14 mouse cellular contexts compared by ENCODE assay signal in genomic region chr2:137608506-137608905, GRCm38 (mm10).
DNase-seq lines count a peak whose midpoint lies in the region; TF ChIP-seq lines count a peak whose summit lies in the region.
"Had no signal": no experiment of that assay in that cellular context is flagged by ENCODE, and none has a peak within 500 bp of the region (broad histone marks: within the 10 kb centered on the region; RNA-seq: fewer than 3 reads in every experiment).

No protein-coding gene starts in this region.

- H3K4me1 ChIP-seq in kidney, adult 2 months (ENCODE audit: control insufficient read depth, insufficient read depth, low read length): no peaks in the 10 kb centered on the region
- H3K4me1 ChIP-seq: limb, embryonic 15.5 days had no signal

- TF ChIP-seq CTCF in gastrocnemius, adult 2 months (IDR thresholded peaks at IDR 0.05): no peak
- TF ChIP-seq CTCF in kidney, adult 2 months (conservative IDR thresholded peaks at IDR 0.05; ENCODE audit: insufficient read depth, insufficient read length, low read depth, low read length): no peak

- intact Hi-C loops in gastrocnemius, adult 2 months (cut with DNase I): no loop called here
- intact Hi-C loops in left cerebral cortex, postnatal 14 days (cut with DNase I): no loop called here

- WGBS in kidney, adult 2 months: 24% methylated on average over 6 of the region's 6 CpGs

- no peak for DNase-seq in gastrocnemius, adult 2 months
- no peak for DNase-seq in gastrocnemius, adult 8-10 months (ENCODE audit: low spot score in 2 of 2)
- DNase-seq in kidney, adult 2 months: peak; percentile 4
- no peak for DNase-seq in kidney, postnatal 10 days
- peak; percentile 2 for DNase-seq in retina, adult 2 months (ENCODE audit: low read depth, low spot score)
- DNase-seq in retina, embryonic 14.5 days (ENCODE audit: low spot score): no peak
- no peak for DNase-seq in cerebellum, adult 9-11 months
- no peak for DNase-seq in left cerebral cortex, postnatal 14 days (ENCODE audit: low spot score in 2 of 2)
- DNase-seq: adrenal gland, postnatal 10 days; cerebellum, postnatal 14 days; liver, postnatal 0 days; thymus, postnatal 14 days had no signal

- H3K36me3 ChIP-seq in kidney, adult 2 months (ENCODE audit: control insufficient read depth, insufficient read depth, low read length): no peaks in the 10 kb centered on the region
- H3K36me3 ChIP-seq: limb, embryonic 15.5 days had no signal

- no peaks in the 10 kb centered on the region for H3K27me3 ChIP-seq in kidney, adult 2 months (replicated peaks; ENCODE audit: control insufficient read depth, insufficient read depth, low read length)
- H3K27me3 ChIP-seq: limb, embryonic 15.5 days had no signal

- TF ChIP-seq POLR2A in kidney, adult 2 months (IDR thresholded peaks at IDR 0.05; ENCODE audit: low read depth, low read length): no peak

- no peak overlapping the region for H3K4me3 ChIP-seq in gastrocnemius, adult 2 months
- no peak overlapping the region for H3K4me3 ChIP-seq in kidney, adult 2 months (ENCODE audit: insufficient read depth, low read depth, low read length)
- H3K4me3 ChIP-seq: limb, embryonic 15.5 days had no signal

- H3K27ac ChIP-seq in gastrocnemius, adult 2 months: 0 out of 2 replicates have a peak overlapping the region, but pooled peaks have one; percentile 4
- H3K27ac ChIP-seq in kidney, adult 2 months (ENCODE audit: insufficient read depth, low read depth, low read length): no peak overlapping the region
- H3K27ac ChIP-seq: hindbrain, embryonic 14.5 days; limb, embryonic 15.5 days had no signal

Comparison
In these comparisons a context has a peak if more than half of its experiments do, and no peak if none do; other contexts are left out.
1. DNase-seq: peak in kidney, adult 2 months (single experiment) and retina, adult 2 months (single experiment); none in gastrocnemius, adult 2 months (single experiment), gastrocnemius, adult 8-10 months (0 of 2), kidney, postnatal 10 days (single experiment), retina, embryonic 14.5 days (single experiment), cerebellum, adult 9-11 months (single experiment) and left cerebral cortex, postnatal 14 days (0 of 2).